Mouse (Mus musculus): Measurements from ENCODE around the gene Coa5. TPM values are rescaled to one million over a fixed set of nuclear protein-coding genes. Genes with fewer than 3 reads are reported as not detected.
A peak's percentile ranks its signal among the peaks of the same experiment; 100 is the strongest.

Coa5 gene
- total RNA-seq, 2 experiments from 2014 or later: 58.0 to 62.3 TPM

GRCm38 (mm10) chr1:37379536-37379935 is 50.4 kb downstream of the Coa5 start:
- intact Hi-C loops (cut with DNase I): no loop called here

GRCm38 (mm10) chr1:37378095-37378494 is 51.8 kb downstream of the Coa5 start:
- peak in 1 of 2 experiments; percentile 66 for DNase-seq (ENCODE audit: low spot score in 2 of 2)
- intact Hi-C loops (cut with DNase I): no loop called here

More at GRCm38 (mm10) chr1:37379536-37379935, 50.4 kb downstream of the Coa5 start:
- DNase-seq (ENCODE audit: low spot score in 2 of 2): no peak

- intact Hi-C loops (cut with DNase I): no loop called here
Observed at GRCm38 (mm10) chr1:37376751-37377150, 53.2 kb downstream of the Coa5 start.

GRCm38 (mm10) chr1:37376177-37376576 is 53.7 kb downstream of the Coa5 start:
- intact Hi-C loops (cut with DNase I): no loop called here
- DNase-seq (ENCODE audit: low spot score in 2 of 2): peak in 1 of 2 experiments; percentile 60

More at GRCm38 (mm10) chr1:37376751-37377150, 53.2 kb downstream of the Coa5 start:
- DNase-seq (ENCODE audit: low spot score in 2 of 2): no peak

- peak; percentile 37 to 71 for DNase-seq (ENCODE audit: low spot score in 2 of 2)
- intact Hi-C loops (cut with DNase I): loop anchor here (2.0 kb wide), 2 partner anchors 16 to 68 kb away; no protein-coding TSS in a partner anchor
Observed at GRCm38 (mm10) chr1:37368768-37369385, 61.0 kb downstream of the Coa5 start.

GRCm38 (mm10) chr1:37368125-37368524 is 61.8 kb downstream of the Coa5 start:
- DNase-seq (ENCODE audit: low spot score in 2 of 2): peak; percentile 78 to 93
- intact Hi-C loops (cut with DNase I): loop anchor here (2.0 kb wide), 2 partner anchors 15 to 67 kb away; no protein-coding TSS in a partner anchor

Other genes with a start within 250 kb of the Coa5 start
- gene Cnga3, start 215.7 kb downstream of the Coa5 start, total RNA-seq (2021): not detected
- 100 to 1,000 TPM; 195 to 196 TPM for gene Inpp4a, start 130.2 kb downstream of the Coa5 start, total RNA-seq (2021)
- gene Unc50, start within 50 bp of the Coa5 start, total RNA-seq (2021): 10 to 100 TPM; 57.3 to 63.6 TPM
- 10 to 100 TPM; 29.4 to 33.0 TPM for gene Mgat4a, start 110.9 kb upstream of the Coa5 start, total RNA-seq (2021)